Mouse (Mus musculus) G1E (cell line): ENCODE measurements around the gene Stac3. TPM values are rescaled to one million over a fixed set of nuclear protein-coding genes. Genes with fewer than 3 reads are reported as not detected.
A peak's percentile ranks its signal among the peaks of the same experiment; 100 is the strongest.

ENCODE experiments used
- ATAC-seq: 2 replicates; pipeline ENCODE4 v1.8.0; 2016; ENCODE audit warnings: mild to moderate bottlenecking; ENCODE audit not compliant: insufficient number of reproducible peaks, poor library complexity, low FRiP score, severe bottlenecking; ENCODE audit errors: extremely low read depth
- DNase-seq: peaks from one replicate; pipeline ENCODE4 v3.0.0; 2012; ENCODE audit warnings: low spot score
- H3K27me3 ChIP-seq: 2 replicates; pipeline ENCODE4 v1.6.1; 2012; ENCODE audit warnings: mild to moderate bottlenecking, low read length, inconsistent platforms; ENCODE audit not compliant: insufficient read depth
- H3K36me3 ChIP-seq: replicated peaks from 2 replicates; pipeline ENCODE3; 2012; ENCODE audit warnings: mild to moderate bottlenecking, inconsistent platforms
- H3K4me1 ChIP-seq: 2 replicates; pipeline ENCODE4 v1.6.1; 2012; ENCODE audit warnings: low read depth, low read length, inconsistent platforms, mixed read lengths; ENCODE audit not compliant: insufficient read depth
- H3K4me3 ChIP-seq: 2 replicates; pipeline ENCODE4 v1.5.1; 2012; ENCODE audit warnings: low read depth, mild to moderate bottlenecking, inconsistent platforms, low read length, moderate library complexity, mixed read lengths
- H3K9me3 ChIP-seq: replicated peaks from 2 replicates; pipeline ENCODE4 v1.6.1; 2012; ENCODE audit warnings: inconsistent platforms
- CTCF ChIP-seq: IDR thresholded peaks from 2 replicates; pipeline ENCODE4 v1.5.1; 2012; ENCODE audit warnings: low read depth, low read length, inconsistent platforms, mixed read lengths
- GATA1 ChIP-seq: IDR thresholded peaks from 2 replicates; pipeline ENCODE4 v1.6.1; 2012; ENCODE audit warnings: borderline replicate concordance, low read length, inconsistent platforms, mixed read lengths
- GATA2 ChIP-seq: IDR thresholded peaks from 2 replicates; pipeline ENCODE4 v1.6.1; 2012; ENCODE audit warnings: low read depth, low read length, inconsistent platforms, borderline replicate concordance
- POLR2AphosphoS5 ChIP-seq: IDR thresholded peaks from 2 replicates; pipeline ENCODE4 v1.6.1; 2012; ENCODE audit warnings: low read depth, low read length, inconsistent platforms; ENCODE audit not compliant: insufficient replicate concordance
- TAL1 ChIP-seq: conservative IDR thresholded peaks from 2 replicates; pipeline ENCODE4 v1.6.1; 2012; ENCODE audit warnings: low read depth, low read length, inconsistent platforms, mixed read lengths
- polyA plus RNA-seq: library from polyadenylated mRNA; stranded (reverse); fragments of >175 nt; gene quantifications from 2 replicates; pipeline ENCODE4 v1.2.3, GENCODE M21; 2012
- total RNA-seq, 2 experiments: library from RNA; stranded (forward) in 1 of 2; stranded (reverse) in 1 of 2; fragments of 200-1000 nt in 1 of 2; fragments of >200 nt in 1 of 2; fragmentation: Nextera tagmentation in 1 of 2; gene quantifications; 2 replicates each; pipeline ENCODE4 v1.2.3; 2014 to 2017

Gene Stac3
- total and polyA plus RNA-seq, 3 experiments, result 0.17 to 0.60 TPM; not detected in 1

GRCm38 (mm10) chr10:127546505-127546904, 45.0 kb downstream of the Stac3 start:
- Histone ChIP-seq H3K36me3 (no peaks in the 10 kb centered on the region), H3K4me3 (no peak overlapping the region), H3K4me1 (no peaks in the 10 kb centered on the region), H3K9me3 (no peaks in the 10 kb centered on the region), H3K27me3 (peaks cover 86% of the 10 kb centered on the region)
- DNase-seq, result no peak
- TF ChIP-seq POLR2AphosphoS5 (no peak), CTCF (peak; percentile 6; the same call in 1 of the 2 replicates), GATA2 (no peak), TAL1 (no peak), GATA1 (no peak)
- ATAC-seq, result no peak

- no peak overlapping the region for H3K4me3 ChIP-seq
- H3K36me3 ChIP-seq, result no peaks in the 10 kb centered on the region
- DNase-seq, result no peak
- no peaks in the 10 kb centered on the region for H3K9me3 ChIP-seq
- H3K4me1 ChIP-seq, result no peaks in the 10 kb centered on the region
- peaks cover 79% of the 10 kb centered on the region for H3K27me3 ChIP-seq
- ATAC-seq, result no peak
- TF ChIP-seq POLR2AphosphoS5 (no peak), TAL1 (no peak), GATA1 (no peak), CTCF (no peak), GATA2 (no peak)
Measured at GRCm38 (mm10) chr10:127548236-127548635, 46.8 kb downstream of the Stac3 start.

GRCm38 (mm10) chr10:127549892-127550291, 48.4 kb downstream of the Stac3 start:
- no peaks in the 10 kb centered on the region for H3K36me3 ChIP-seq
- no peaks in the 10 kb centered on the region for H3K4me1 ChIP-seq
- H3K27me3 ChIP-seq, result peaks cover 85% of the 10 kb centered on the region

GRCm38 (mm10) chr10:127555703-127556102, 54.2 kb downstream of the Stac3 start:
- H3K36me3 ChIP-seq, result no peaks in the 10 kb centered on the region
- no peak for TF ChIP-seq TAL1
- peak; percentile 94 for TF ChIP-seq CTCF
- peak; percentile 60; the same call in 1 of the 2 replicates for ATAC-seq
- no peaks in the 10 kb centered on the region for H3K9me3 ChIP-seq
- H3K4me1 ChIP-seq, result peaks cover 14% of the 10 kb centered on the region
- no peak overlapping the region for H3K4me3 ChIP-seq
- H3K27me3 ChIP-seq, result peaks cover 81% of the 10 kb centered on the region
- DNase-seq, result peak; percentile 74

More at GRCm38 (mm10) chr10:127549892-127550291, 48.4 kb downstream of the Stac3 start:
- ATAC-seq (no peak), DNase-seq (no peak)
- Histone ChIP-seq H3K9me3 (no peaks in the 10 kb centered on the region), H3K4me3 (no peak overlapping the region)
- no peak for TF ChIP-seq POLR2AphosphoS5
- TF ChIP-seq TAL1, result no peak
- no peak for TF ChIP-seq CTCF

GRCm38 (mm10) chr10:127557397-127557796, 55.9 kb downstream of the Stac3 start:
- H3K27me3 ChIP-seq, result peaks cover 73% of the 10 kb centered on the region
- no peak for TF ChIP-seq POLR2AphosphoS5
- TF ChIP-seq GATA2, result no peak
- no peak for TF ChIP-seq TAL1
- no peak for TF ChIP-seq GATA1
- no peak for TF ChIP-seq CTCF
- H3K9me3 ChIP-seq, result no peaks in the 10 kb centered on the region
- no peak overlapping the region for H3K4me3 ChIP-seq
- ATAC-seq, result no peak
- H3K4me1 ChIP-seq, result peaks cover 14% of the 10 kb centered on the region
- H3K36me3 ChIP-seq, result no peaks in the 10 kb centered on the region
- DNase-seq, result no peak

Other genes with a start within 250 kb of the Stac3 start
- 0.10 TPM in 1 of 2 replicates, not detected in the other for gene Kif5a, start 238.3 kb upstream of the Stac3 start, total RNA-seq (2014; fragmentation: Nextera tagmentation)
- 0.11 and 0.17 TPM in 2 replicates for gene Kif5a, start 238.3 kb upstream of the Stac3 start, total RNA-seq (2017)
- 0.04 and 0.22 TPM in 2 replicates for gene Kif5a, start 238.3 kb upstream of the Stac3 start, polyA plus RNA-seq
- gene Dctn2, start 235.3 kb upstream of the Stac3 start, total RNA-seq (2014; fragmentation: Nextera tagmentation), result 135 TPM in 2 replicates
- 139 and 154 TPM in 2 replicates for gene Dctn2, start 235.3 kb upstream of the Stac3 start, total RNA-seq (2017)
- gene Dctn2, start 235.3 kb upstream of the Stac3 start, polyA plus RNA-seq, result 161 and 175 TPM in 2 replicates
- 107 and 121 TPM in 2 replicates for gene Mbd6, start 212.7 kb upstream of the Stac3 start, total RNA-seq (2014; fragmentation: Nextera tagmentation)
- gene Mbd6, start 212.7 kb upstream of the Stac3 start, total RNA-seq (2017), result 4.1 and 6.6 TPM in 2 replicates
- 239 and 302 TPM in 2 replicates for gene Mbd6, start 212.7 kb upstream of the Stac3 start, polyA plus RNA-seq
- gene Mars, start 189.9 kb upstream of the Stac3 start, total RNA-seq (2014; fragmentation: Nextera tagmentation), result 97.3 and 102 TPM in 2 replicates
- gene Mars, start 189.9 kb upstream of the Stac3 start, total RNA-seq (2017), result 109 and 144 TPM in 2 replicates
- gene Mars, start 189.9 kb upstream of the Stac3 start, polyA plus RNA-seq, result 104 and 108 TPM in 2 replicates
- gene Arhgap9, start 179.7 kb upstream of the Stac3 start, total RNA-seq (2014; fragmentation: Nextera tagmentation), result 43.3 and 43.7 TPM in 2 replicates
- gene Arhgap9, start 179.7 kb upstream of the Stac3 start, total RNA-seq (2017), result 89.2 and 100 TPM in 2 replicates
- gene Arhgap9, start 179.7 kb upstream of the Stac3 start, polyA plus RNA-seq, result 54.8 and 59.5 TPM in 2 replicates
- 0.23 and 0.24 TPM in 2 replicates for gene Gli1, start 159.7 kb upstream of the Stac3 start, total RNA-seq (2014; fragmentation: Nextera tagmentation)
- 0.11 TPM in 1 of 2 replicates, not detected in the other for gene Gli1, start 159.7 kb upstream of the Stac3 start, total RNA-seq (2017)
- gene Gli1, start 159.7 kb upstream of the Stac3 start, polyA plus RNA-seq, result 0.15 and 0.18 TPM in 2 replicates
- gene Inhbe, start 147.3 kb upstream of the Stac3 start, total RNA-seq (2014; fragmentation: Nextera tagmentation), result not detected in 2 replicates
- gene Inhbe, start 147.3 kb upstream of the Stac3 start, total RNA-seq (2017), result 0.06 and 0.11 TPM in 2 replicates
- 0.01 TPM in 2 replicates for gene Inhbe, start 147.3 kb upstream of the Stac3 start, polyA plus RNA-seq
- gene Inhbc, start 131.3 kb upstream of the Stac3 start, total RNA-seq (2014; fragmentation: Nextera tagmentation), result not detected in 2 replicates
- gene Inhbc, start 131.3 kb upstream of the Stac3 start, total RNA-seq (2017), result 0.05 TPM in 1 of 2 replicates, not detected in the other
- not detected in 2 replicates for gene Inhbc, start 131.3 kb upstream of the Stac3 start, polyA plus RNA-seq
- gene R3hdm2, start 121.4 kb upstream of the Stac3 start, total RNA-seq (2014; fragmentation: Nextera tagmentation), result 95.6 and 123 TPM in 2 replicates
- 14.8 and 15.6 TPM in 2 replicates for gene R3hdm2, start 121.4 kb upstream of the Stac3 start, total RNA-seq (2017)
- 97.4 and 119 TPM in 2 replicates for gene R3hdm2, start 121.4 kb upstream of the Stac3 start, polyA plus RNA-seq
- 976 and 1,076 TPM in 2 replicates for gene Ndufa4l2, start 13.3 kb downstream of the Stac3 start, total RNA-seq (2014; fragmentation: Nextera tagmentation)
- gene Ndufa4l2, start 13.3 kb downstream of the Stac3 start, total RNA-seq (2017), result 238 and 262 TPM in 2 replicates
- 1,245 and 1,719 TPM in 2 replicates for gene Ndufa4l2, start 13.3 kb downstream of the Stac3 start, polyA plus RNA-seq
- gene Shmt2, start 20.8 kb downstream of the Stac3 start, total RNA-seq (2014; fragmentation: Nextera tagmentation), result 338 and 343 TPM in 2 replicates
- gene Shmt2, start 20.8 kb downstream of the Stac3 start, total RNA-seq (2017), result 238 and 271 TPM in 2 replicates
- gene Shmt2, start 20.8 kb downstream of the Stac3 start, polyA plus RNA-seq, result 622 and 702 TPM in 2 replicates
- not detected in 2 replicates for gene Nxph4, start 32.9 kb downstream of the Stac3 start, total RNA-seq (2014; fragmentation: Nextera tagmentation)
- gene Nxph4, start 32.9 kb downstream of the Stac3 start, total RNA-seq (2017), result 0.06 and 0.11 TPM in 2 replicates
- gene Nxph4, start 32.9 kb downstream of the Stac3 start, polyA plus RNA-seq, result 0.22 and 0.40 TPM in 2 replicates
- 0.30 TPM in 1 of 2 replicates, not detected in the other for gene Lrp1, start 119.5 kb downstream of the Stac3 start, total RNA-seq (2014; fragmentation: Nextera tagmentation)
- gene Lrp1, start 119.5 kb downstream of the Stac3 start, total RNA-seq (2017), result 0.06 and 0.27 TPM in 2 replicates
- 0.67 and 0.86 TPM in 2 replicates for gene Lrp1, start 119.5 kb downstream of the Stac3 start, polyA plus RNA-seq
- 44.0 and 55.0 TPM in 2 replicates for gene Stat6, start 141.3 kb downstream of the Stac3 start, total RNA-seq (2014; fragmentation: Nextera tagmentation)
- 84.0 and 90.5 TPM in 2 replicates for gene Stat6, start 141.3 kb downstream of the Stac3 start, total RNA-seq (2017)
- 65.5 and 69.5 TPM in 2 replicates for gene Stat6, start 141.3 kb downstream of the Stac3 start, polyA plus RNA-seq
- gene Nemp1, start 165.2 kb downstream of the Stac3 start, total RNA-seq (2014; fragmentation: Nextera tagmentation), result 41.9 and 57.6 TPM in 2 replicates
- gene Nemp1, start 165.2 kb downstream of the Stac3 start, total RNA-seq (2017), result 36.2 and 40.4 TPM in 2 replicates
- gene Nemp1, start 165.2 kb downstream of the Stac3 start, polyA plus RNA-seq, result 5.5 and 5.6 TPM in 2 replicates
- 28.6 and 31.6 TPM in 2 replicates for gene Nab2, start 166.9 kb downstream of the Stac3 start, total RNA-seq (2014; fragmentation: Nextera tagmentation)
- 41.0 and 41.8 TPM in 2 replicates for gene Nab2, start 166.9 kb downstream of the Stac3 start, total RNA-seq (2017)
- gene Nab2, start 166.9 kb downstream of the Stac3 start, polyA plus RNA-seq, result 92.3 and 106 TPM in 2 replicates
- gene Myo1a, start 203.5 kb downstream of the Stac3 start, total RNA-seq (2014; fragmentation: Nextera tagmentation), result 0.23 and 3.1 TPM in 2 replicates
- gene Myo1a, start 203.5 kb downstream of the Stac3 start, total RNA-seq (2017), result 0.16 and 0.23 TPM in 2 replicates
- 0.09 TPM in 1 of 2 replicates, not detected in the other for gene Myo1a, start 203.5 kb downstream of the Stac3 start, polyA plus RNA-seq
- not detected in 2 replicates for gene Tac2, start 222.8 kb downstream of the Stac3 start, total RNA-seq (2014; fragmentation: Nextera tagmentation)
- gene Tac2, start 222.8 kb downstream of the Stac3 start, total RNA-seq (2017), result not detected in 2 replicates
- gene Tac2, start 222.8 kb downstream of the Stac3 start, polyA plus RNA-seq, result not detected in 2 replicates
- 16.1 and 17.2 TPM in 2 replicates for gene Zbtb39, start 237.9 kb downstream of the Stac3 start, total RNA-seq (2014; fragmentation: Nextera tagmentation)
- gene Zbtb39, start 237.9 kb downstream of the Stac3 start, total RNA-seq (2017), result 3.9 and 4.0 TPM in 2 replicates
- 3.0 and 3.6 TPM in 2 replicates for gene Zbtb39, start 237.9 kb downstream of the Stac3 start, polyA plus RNA-seq